Mouse (Mus musculus) urinary bladder, postnatal 25 days (tissue): Measurements from ENCODE around the gene Rab20.

Experiments
- DNase-seq: peaks from one replicate; pipeline ENCODE4 v3.0.0; 2022; ENCODE audit warnings: low spot score

Rab20 gene

DNA sequence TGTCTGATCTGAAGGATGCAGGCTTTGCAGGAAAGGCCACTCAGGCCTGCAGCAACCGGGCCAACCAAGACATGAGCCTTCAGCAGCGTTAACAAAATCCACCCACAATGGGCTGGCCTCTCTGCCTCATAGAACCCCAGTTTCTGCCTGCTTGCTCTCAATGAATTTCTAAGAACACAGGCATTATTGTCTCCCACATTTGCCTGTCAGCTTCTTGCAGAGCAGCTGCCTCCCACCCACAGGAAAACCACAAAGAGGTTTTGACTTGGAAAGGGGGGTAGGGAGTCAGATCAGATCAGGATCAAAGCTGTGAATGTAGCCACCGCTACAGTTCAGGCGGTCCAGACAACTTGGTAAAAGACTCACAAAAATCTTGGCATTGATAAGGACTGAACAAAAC is 25.5 kb downstream of the Rab20 start:
- no peak for DNase-seq

DNA sequence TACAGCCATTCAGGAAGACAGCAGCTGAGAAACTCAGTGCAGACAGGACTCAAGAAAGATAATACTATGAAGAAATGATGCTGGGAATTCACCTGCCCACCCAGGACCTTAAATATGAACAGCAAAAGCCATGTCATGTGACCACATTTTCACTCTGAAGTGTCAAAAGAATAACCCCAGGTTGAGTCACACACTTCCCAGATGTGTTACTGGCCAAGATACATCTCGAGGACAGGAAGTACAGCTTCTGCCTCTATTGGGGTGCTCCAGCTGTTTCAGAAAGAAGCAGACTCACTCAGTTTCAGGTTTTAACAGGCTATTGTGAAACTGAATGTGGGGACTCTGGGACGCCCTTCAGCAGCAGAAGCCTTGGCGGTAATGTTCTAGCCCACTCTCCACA is 26.0 kb downstream of the Rab20 start:
- no peak for DNase-seq

- no peak for DNase-seq
Measured at GRCm38 (mm10) chr8:11452152-11452551, 26.4 kb downstream of the Rab20 start.

DNA sequence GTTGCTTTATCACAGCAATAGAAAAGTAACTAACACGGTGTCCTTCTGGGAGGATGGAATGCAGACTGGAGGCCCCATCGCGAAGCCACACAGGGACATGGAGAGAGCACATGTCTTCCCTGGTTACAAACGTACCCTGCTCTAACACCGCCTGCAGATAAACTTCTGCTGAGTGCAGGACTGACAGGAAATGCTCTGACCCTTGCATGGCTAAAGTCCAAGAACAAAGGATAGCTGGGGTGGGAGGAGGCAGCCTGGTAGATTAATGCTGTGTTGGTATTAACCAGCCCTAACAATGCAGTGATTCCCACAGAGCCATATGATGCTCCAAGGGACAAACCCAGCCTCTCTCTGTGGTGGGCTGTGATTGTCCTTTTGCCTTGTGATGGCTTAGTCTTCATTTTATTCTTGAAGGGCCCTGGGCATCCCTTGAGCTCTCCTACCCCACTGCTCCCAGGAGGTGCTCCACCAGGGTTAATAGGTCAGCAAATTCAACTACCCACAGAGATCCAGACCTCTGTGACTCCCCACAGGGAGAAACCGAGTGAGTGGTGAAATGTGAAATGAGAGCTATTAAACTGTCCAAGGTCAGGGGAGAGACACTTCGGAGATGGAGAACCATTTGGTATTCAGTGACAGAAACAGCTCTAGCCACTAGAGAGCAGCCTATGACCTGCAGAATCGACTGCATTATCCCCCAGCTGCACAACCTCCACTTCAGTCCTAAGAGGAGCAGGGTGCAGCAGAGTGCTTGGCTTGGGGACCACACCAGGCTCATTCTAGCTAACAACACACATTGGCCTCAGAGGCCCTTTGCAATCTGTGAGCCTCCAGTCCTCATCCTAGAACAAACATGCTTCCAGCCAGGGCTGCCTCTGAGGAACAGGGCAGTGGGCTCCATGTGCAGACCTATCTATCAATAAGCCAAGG is 28.1 kb downstream of the Rab20 start:
- DNase-seq = no peak

DNA sequence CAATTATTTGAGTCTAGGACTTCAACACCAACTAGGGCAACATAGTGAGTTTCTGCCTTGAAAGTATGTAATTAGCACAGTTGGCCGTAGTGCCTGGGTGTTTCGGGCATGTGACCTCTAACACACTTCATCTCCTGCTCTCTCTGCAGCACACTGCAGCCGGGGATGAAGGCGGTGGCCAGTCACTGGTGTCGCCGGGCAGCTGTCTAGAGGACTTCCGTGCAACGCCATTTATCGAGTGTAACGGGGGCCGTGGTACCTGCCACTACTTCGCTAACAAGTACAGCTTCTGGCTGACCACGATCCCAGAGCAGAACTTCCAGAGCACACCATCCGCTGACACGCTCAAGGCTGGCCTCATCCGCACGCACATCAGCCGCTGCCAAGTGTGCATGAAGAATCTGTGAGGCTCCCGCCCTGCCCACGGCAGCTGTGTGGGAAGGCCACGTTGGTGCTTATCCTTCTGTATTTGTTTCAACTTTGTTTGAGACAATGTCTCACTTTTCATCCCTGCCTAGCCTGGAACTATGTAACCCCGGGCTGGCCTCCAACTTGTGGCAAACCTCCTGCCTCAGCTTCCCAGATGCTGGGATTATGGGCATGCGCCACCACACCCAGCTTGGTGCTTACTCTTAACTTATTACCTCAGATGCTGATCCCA is 30.5 kb downstream of the Rab20 start:
- DNase-seq = no peak

DNA sequence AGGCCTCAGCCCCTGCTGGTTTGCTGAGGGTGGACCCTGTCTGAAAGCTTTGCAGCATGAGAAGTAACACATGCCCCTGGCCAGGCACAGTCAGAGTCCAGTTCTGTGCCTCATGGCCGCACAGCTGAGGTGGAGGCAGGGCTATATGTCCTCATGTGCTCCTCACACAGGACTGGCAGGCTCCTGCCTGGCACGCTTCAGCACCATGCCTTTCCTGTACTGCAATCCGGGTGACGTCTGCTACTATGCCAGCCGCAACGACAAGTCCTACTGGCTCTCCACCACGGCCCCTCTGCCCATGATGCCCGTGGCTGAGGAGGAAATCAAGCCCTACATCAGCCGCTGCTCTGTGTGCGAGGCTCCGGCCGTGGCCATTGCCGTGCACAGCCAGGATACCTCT is 32.7 kb downstream of the Rab20 start:
- DNase-seq = no peak

DNA sequence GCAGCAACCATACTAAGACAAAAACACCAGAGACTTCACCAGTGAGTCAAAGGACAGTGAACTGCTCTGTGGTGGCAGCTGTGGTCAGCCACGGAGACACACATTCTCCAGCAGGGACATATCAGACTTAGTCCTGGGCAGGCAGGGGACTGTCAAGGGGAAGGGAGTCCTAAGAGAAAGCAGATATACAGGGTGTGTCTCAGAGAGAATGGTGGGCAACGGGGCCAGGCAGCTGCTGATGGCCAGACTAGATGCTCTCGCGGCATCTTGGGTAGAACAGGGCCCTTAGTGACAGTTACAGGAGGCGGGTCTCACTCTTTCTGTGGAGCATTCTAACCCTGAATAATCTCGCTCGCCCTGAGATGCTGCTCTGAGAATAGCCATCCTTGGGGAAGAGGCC is 34.3 kb downstream of the Rab20 start:
- DNase-seq = no peak

DNA sequence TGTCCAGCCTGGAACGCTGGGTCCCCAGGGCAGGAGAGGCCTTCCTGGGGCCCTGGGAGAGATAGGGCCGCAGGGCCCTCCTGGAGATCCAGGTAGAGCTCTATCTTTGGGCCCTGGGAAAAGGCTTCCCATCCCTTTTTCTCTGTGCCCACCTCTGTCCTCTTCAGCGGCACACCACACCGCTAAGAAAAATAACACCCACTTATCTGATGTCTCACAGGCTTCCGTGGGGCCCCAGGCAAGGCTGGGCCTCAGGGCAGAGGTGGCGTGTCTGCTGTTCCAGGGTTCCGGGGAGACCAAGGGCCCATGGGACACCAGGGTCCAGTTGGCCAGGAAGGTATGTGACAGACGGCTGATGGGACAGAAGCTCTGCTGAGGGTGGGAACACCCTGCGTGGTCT is 34.9 kb downstream of the Rab20 start:
- DNase-seq = no peak

- DNase-seq = no peak
Measured at GRCm38 (mm10) chr8:11441291-11441690, 37.2 kb downstream of the Rab20 start.

GRCm38 (mm10) chr8:11437862-11438261 is 40.6 kb downstream of the Rab20 start:
- no peak for DNase-seq

- DNase-seq = no peak
Measured at GRCm38 (mm10) chr8:11430688-11431087, 47.8 kb downstream of the Rab20 start.

DNA sequence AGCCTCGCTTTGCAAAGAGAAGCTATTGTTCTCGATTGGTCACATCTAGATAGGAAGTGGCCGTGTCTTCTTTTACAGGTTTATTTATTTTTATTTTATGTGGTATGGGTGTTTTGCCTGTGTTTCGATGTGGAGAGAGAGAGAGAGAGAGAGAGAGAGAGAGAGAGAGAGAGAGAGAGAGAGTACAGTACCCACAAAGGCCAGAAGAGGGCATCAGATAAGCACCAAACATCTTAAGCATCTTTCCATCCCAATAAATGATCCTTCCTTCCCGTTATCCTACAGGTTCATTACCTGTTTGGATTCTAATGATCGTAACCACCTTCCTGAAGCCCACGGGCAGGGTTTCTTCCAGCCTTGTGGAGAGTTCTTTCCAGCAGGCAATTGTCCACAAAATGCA is 55.4 kb downstream of the Rab20 start:
- no peak for DNase-seq

DNA sequence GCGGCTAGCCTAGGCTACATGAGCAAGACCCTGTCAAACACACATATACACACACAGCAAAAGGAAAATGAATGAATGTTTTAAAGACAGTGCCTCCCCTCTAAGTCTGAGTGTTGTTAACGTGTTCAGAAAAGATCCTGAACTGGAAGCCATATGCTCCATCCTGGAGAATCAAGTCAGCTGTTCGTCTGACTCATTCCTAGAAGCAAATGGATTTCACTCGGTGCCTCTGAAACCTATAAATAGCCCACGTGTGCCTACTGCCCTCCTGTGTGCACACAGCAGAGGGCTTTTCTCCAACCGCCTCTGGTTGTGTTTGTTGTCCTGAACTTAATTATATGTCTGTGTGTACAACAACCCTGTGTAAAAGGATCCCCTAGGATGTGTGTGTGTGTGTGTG is 56.5 kb downstream of the Rab20 start:
- DNase-seq = no peak

GRCm38 (mm10) chr8:11421105-11421504 is 57.4 kb downstream of the Rab20 start:
- peak; percentile 71 for DNase-seq

GRCm38 (mm10) chr8:11419645-11420044 is 58.9 kb downstream of the Rab20 start:
- DNase-seq = peak; percentile 64

- no peak for DNase-seq
Measured at GRCm38 (mm10) chr8:11419232-11419631, 59.3 kb downstream of the Rab20 start.

- DNase-seq = no peak
Measured at GRCm38 (mm10) chr8:11417762-11418161, 60.7 kb downstream of the Rab20 start.

GRCm38 (mm10) chr8:11415089-11415488 is 63.4 kb downstream of the Rab20 start:
- DNase-seq = no peak

- DNase-seq = no peak
Measured at GRCm38 (mm10) chr8:11414304-11414703, 64.2 kb downstream of the Rab20 start.

GRCm38 (mm10) chr8:11412450-11412849 is 66.1 kb downstream of the Rab20 start:
- DNase-seq = no peak

GRCm38 (mm10) chr8:11411504-11412124 is 66.9 kb downstream of the Rab20 start:
- DNase-seq = no peak

DNA sequence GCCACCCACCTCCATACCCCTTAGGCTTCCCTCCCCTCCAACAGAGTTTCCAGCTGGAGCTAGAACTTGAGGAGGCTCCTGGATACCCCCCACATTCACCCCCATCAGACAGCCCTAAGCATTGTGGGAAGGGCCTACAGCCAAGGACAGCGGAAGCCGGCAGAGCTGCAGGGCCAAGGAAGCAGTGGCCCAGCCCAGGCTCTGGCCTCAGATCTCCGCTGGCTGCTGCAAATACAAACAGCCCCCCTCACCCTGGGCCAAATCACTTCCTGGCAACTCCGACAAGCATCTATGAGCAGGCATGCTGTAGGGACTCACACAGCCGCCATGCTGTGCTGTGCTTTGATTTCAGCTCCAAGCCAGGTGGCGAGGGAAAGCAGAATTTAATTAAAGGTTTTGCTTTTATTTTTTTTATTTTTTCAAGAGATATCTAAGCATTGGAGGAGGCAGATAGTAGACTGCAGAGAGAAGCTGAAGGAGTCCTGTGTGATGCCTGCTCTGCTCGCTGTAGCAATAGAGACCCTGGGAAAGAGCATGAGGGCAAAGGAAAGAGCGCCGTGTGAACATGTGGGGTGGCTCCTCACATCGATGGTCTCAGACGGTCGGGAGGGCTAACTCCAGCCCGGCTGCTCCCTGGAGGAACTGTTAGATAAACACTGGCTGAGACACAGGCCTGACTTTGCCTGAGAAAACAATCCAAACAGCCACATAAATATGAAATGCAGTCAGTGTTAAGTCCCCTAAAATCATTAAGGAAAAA is 72.6 kb downstream of the Rab20 start:
- no peak for DNase-seq
